Mouse (Mus musculus): ENCODE results near the gene Vangl2. TPM values are rescaled to one million over a fixed set of nuclear protein-coding genes. Genes with fewer than 3 reads are reported as not detected.

Vangl2 gene
- polyA plus RNA-seq, 1 experiment from 2014 or later: 23.3 TPM

DNA sequence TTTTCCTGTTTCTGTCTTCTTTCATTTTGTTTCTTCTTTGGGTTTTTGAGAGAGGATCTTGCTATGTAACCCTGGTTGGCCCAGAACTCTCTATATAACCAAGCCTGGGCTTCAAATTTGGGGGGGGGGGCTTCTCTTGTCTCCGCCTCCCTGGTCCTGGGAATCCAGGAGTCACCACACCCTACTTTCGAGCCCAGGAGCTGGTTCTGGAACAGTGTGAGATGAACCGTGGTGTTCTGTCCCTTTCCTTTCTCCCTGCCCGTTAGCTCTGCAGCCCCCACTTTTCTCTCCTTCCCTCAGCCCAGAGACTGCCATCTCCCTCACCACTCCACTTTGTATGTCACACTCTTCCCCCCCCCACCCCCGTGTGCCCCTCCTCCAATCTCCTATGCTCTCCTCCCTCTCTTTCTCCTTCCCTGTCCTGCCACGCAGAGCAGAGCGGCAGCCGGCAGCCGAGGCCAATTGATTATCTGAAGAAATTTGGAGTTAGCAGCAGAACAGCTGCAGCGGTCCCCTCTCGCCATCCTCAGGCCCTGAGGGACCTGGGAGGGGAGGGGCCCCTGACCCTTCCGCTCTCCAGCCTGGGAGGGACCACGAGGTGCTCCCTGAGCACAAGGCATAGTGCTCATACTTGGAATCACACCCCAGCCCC, 21.0 kb upstream of the Vangl2 start:
- H3K9me3 ChIP-seq (ENCODE audit: control insufficient read depth, low read length): no peaks in the 10 kb centered on the region
- DNase-seq (ENCODE audit: low spot score) (peak; percentile 28), ATAC-seq (ENCODE audit: insufficient number of reproducible peaks, low FRiP score, low TSS enrichment, low read depth) (no peak)
- peak overlapping the region; percentile 12; the same call in 1 of the 2 replicates for H3K4me2 ChIP-seq (ENCODE audit: low read depth, severe bottlenecking)
- no peak overlapping the region for H3K4me3 ChIP-seq (ENCODE audit: low read depth, low read length)
- no peak overlapping the region for H3K27ac ChIP-seq (replicated peaks; ENCODE audit: low read depth, low read length)
- WGBS: 30% methylated on average over 13 of the region's 13 CpGs
- no peak overlapping the region for H3K9ac ChIP-seq (ENCODE audit: low read length)
- no peaks in the 10 kb centered on the region for H3K36me3 ChIP-seq (ENCODE audit: control insufficient read depth, insufficient read depth, low read length)
- peaks cover 5% of the 10 kb centered on the region; the same call in 1 of the 2 replicates for H3K4me1 ChIP-seq (ENCODE audit: control insufficient read depth, insufficient read depth, low read length)
- H3K27me3 ChIP-seq (ENCODE audit: control insufficient read depth, insufficient read depth, low read length): peaks cover 21% of the 10 kb centered on the region

DNA sequence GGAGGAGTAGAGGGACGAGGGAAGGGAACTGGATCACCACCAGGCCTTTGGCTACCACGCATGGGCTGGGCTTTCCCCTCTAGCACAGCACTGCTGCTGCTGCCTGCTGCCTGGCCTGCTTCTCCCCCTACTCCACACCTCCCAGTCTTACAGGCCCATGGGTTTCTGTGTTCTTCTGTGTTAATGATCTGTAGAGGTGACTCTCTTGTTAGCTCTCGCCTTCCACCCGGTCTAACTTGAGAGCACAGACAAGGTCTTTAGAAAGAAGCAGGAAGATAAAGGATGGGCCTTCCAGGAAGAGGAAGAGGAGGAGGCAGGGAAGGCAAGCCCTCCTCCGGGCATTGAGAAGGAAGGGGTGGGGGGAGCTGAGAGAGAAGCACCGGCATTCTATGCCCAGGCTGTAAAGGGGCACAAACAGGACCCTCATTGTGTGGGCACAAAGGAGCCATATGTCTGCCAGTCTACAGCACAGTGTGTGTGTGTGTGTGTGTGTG, 20.0 kb upstream of the Vangl2 start:
- WGBS: 34% methylated on average over 6 of the region's 6 CpGs
- Histone ChIP-seq H3K4me3 (ENCODE audit: low read depth, low read length) (no peak overlapping the region), H3K9me3 (ENCODE audit: control insufficient read depth, low read length) (no peaks in the 10 kb centered on the region), H3K27ac (replicated peaks; ENCODE audit: low read depth, low read length) (no peak overlapping the region), H3K4me1 (ENCODE audit: control insufficient read depth, insufficient read depth, low read length) (no peaks in the 10 kb centered on the region), H3K4me2 (ENCODE audit: low read depth, severe bottlenecking) (no peak overlapping the region), H3K27me3 (ENCODE audit: control insufficient read depth, insufficient read depth, low read length) (peaks cover 11% of the 10 kb centered on the region), H3K9ac (ENCODE audit: low read length) (no peak overlapping the region), H3K36me3 (ENCODE audit: control insufficient read depth, insufficient read depth, low read length) (no peaks in the 10 kb centered on the region)
- DNase-seq (ENCODE audit: low spot score): no peak
- no peak for ATAC-seq (ENCODE audit: insufficient number of reproducible peaks, low FRiP score, low TSS enrichment, low read depth)

DNA sequence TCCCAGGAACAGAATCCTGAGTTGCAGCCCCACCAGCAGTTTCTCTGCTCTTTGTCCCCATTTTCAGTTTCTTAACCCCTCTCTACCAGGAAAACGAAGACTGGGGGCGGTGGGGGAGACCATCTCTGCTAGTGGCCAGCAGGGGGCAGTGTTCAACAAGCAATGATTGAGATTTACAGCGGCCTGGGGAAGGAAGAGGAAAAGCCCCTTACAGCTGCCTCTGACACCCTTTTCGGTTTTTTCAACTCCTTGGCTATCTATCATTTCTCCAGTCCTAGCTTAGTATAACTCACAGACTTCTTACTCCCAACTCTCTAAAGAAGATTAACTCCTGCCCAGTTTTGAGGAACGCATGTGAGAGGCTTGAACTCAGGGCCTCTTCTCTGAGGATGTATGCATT, 18.7 kb upstream of the Vangl2 start:
- ATAC-seq (ENCODE audit: insufficient number of reproducible peaks, low FRiP score, low TSS enrichment, low read depth): peak; percentile 58; the same call in 1 of the 2 replicates
- no peak overlapping the region for H3K4me2 ChIP-seq (ENCODE audit: low read depth, severe bottlenecking)
- no peaks in the 10 kb centered on the region for H3K27me3 ChIP-seq (ENCODE audit: control insufficient read depth, insufficient read depth, low read length)
- DNase-seq (ENCODE audit: low spot score): peak; percentile 88
- H3K4me1 ChIP-seq (ENCODE audit: control insufficient read depth, insufficient read depth, low read length): no peaks in the 10 kb centered on the region
- no peaks in the 10 kb centered on the region for H3K36me3 ChIP-seq (ENCODE audit: control insufficient read depth, insufficient read depth, low read length)
- 11% methylated on average over 5 of the region's 5 CpGs for WGBS
- no peak overlapping the region for H3K9ac ChIP-seq (ENCODE audit: low read length)
- H3K27ac ChIP-seq (replicated peaks; ENCODE audit: low read depth, low read length): no peak overlapping the region
- no peak overlapping the region for H3K4me3 ChIP-seq (ENCODE audit: low read depth, low read length)
- no peaks in the 10 kb centered on the region for H3K9me3 ChIP-seq (ENCODE audit: control insufficient read depth, low read length)

DNA sequence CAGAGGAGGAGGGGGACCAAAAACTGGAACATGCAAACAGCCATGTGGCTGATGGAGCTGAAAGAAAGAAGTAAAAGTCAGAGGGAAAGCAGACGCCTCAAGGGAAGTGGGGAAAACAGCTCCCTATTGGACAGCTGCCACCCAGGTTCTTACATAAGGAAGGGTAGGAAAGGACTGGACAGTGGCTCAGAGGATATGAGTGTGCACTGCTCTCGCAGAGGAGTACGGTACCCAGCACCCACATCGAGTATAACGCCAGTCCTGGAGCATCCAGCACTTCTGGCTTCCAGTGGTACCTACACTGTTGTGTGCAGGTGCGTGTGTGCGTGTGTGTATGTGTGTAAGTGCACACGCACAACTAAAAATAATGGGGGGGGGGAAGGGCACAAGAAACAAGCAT, 18.2 kb upstream of the Vangl2 start:
- no peaks in the 10 kb centered on the region for H3K27me3 ChIP-seq (ENCODE audit: control insufficient read depth, insufficient read depth, low read length)
- H3K9me3 ChIP-seq (ENCODE audit: control insufficient read depth, low read length): no peaks in the 10 kb centered on the region
- no peak overlapping the region for H3K4me3 ChIP-seq (ENCODE audit: low read depth, low read length)
- no peak overlapping the region for H3K4me2 ChIP-seq (ENCODE audit: low read depth, severe bottlenecking)
- ATAC-seq (ENCODE audit: insufficient number of reproducible peaks, low FRiP score, low TSS enrichment, low read depth) (no peak), DNase-seq (ENCODE audit: low spot score) (no peak)
- no peak overlapping the region for H3K9ac ChIP-seq (ENCODE audit: low read length)
- H3K36me3 ChIP-seq (ENCODE audit: control insufficient read depth, insufficient read depth, low read length): no peaks in the 10 kb centered on the region
- WGBS: 65% methylated on average over 8 of the region's 8 CpGs
- H3K27ac ChIP-seq (replicated peaks; ENCODE audit: low read depth, low read length): no peak overlapping the region
- H3K4me1 ChIP-seq (ENCODE audit: control insufficient read depth, insufficient read depth, low read length): no peaks in the 10 kb centered on the region

DNA sequence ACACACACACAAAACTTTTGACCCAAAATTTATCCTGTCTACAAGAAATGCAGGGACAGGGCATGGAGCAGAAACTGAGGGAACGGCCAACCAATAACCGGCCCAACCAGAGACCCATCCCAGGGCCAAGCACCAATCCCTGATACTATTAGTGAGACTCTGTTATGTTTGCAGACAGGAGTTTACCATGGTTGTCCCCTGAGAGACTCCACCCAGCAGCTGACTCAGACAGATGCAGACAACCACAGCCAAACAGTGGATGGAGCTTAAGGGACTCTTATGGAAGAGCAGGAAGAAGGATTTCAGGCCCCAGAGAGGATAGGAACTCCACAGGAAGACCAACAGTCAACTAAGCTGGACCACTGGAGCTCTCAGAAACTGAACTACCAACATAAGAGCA, 1.7 kb upstream of the Vangl2 start:
- Histone ChIP-seq H3K36me3 (ENCODE audit: control insufficient read depth, insufficient read depth, low read length) (no peaks in the 10 kb centered on the region), H3K4me3 (ENCODE audit: low read depth, low read length) (no peak overlapping the region), H3K9ac (ENCODE audit: low read length) (no peak overlapping the region), H3K27me3 (ENCODE audit: control insufficient read depth, insufficient read depth, low read length) (no peaks in the 10 kb centered on the region), H3K27ac (replicated peaks; ENCODE audit: low read depth, low read length) (no peak overlapping the region), H3K4me1 (ENCODE audit: control insufficient read depth, insufficient read depth, low read length) (peaks cover 15% of the 10 kb centered on the region), H3K4me2 (ENCODE audit: low read depth, severe bottlenecking) (no peak overlapping the region), H3K9me3 (ENCODE audit: control insufficient read depth, low read length) (no peaks in the 10 kb centered on the region)
- DNase-seq (ENCODE audit: low spot score) (no peak), ATAC-seq (ENCODE audit: insufficient number of reproducible peaks, low FRiP score, low TSS enrichment, low read depth) (no peak)
- WGBS: 93% methylated on average over 2 of the region's 2 CpGs

DNA sequence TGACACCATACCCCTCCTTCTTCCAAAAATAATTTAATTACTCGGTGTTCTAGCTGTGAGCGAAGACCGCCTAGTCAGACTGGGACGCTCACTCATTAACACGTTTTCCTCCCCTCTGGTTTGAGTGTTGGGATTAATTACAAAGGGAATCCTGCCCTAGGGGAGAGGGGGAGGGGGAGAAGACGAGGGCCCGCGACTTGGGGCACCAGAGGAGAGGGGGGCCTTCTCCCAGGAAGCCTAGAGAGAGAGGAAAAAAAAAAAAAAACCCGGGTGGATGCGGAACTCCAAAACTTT, 488 bp downstream of the Vangl2 start:
- H3K36me3 ChIP-seq (ENCODE audit: control insufficient read depth, insufficient read depth, low read length): no peaks in the 10 kb centered on the region
- no peaks in the 10 kb centered on the region for H3K9me3 ChIP-seq (ENCODE audit: control insufficient read depth, low read length)
- ATAC-seq (ENCODE audit: insufficient number of reproducible peaks, low FRiP score, low TSS enrichment, low read depth): no peak
- H3K4me1 ChIP-seq (ENCODE audit: control insufficient read depth, insufficient read depth, low read length): peaks cover 24% of the 10 kb centered on the region
- H3K4me2 ChIP-seq (ENCODE audit: low read depth, severe bottlenecking): peak overlapping the region; percentile 75
- WGBS: 3% methylated on average over 10 of the region's 10 CpGs
- H3K9ac ChIP-seq (ENCODE audit: low read length): peak overlapping the region; percentile 98
- 0 out of 2 replicates have a peak overlapping the region, but pooled peaks have one; percentile 89 for H3K4me3 ChIP-seq (ENCODE audit: low read depth, low read length)
- peak overlapping the region; percentile 56 for H3K27ac ChIP-seq (replicated peaks; ENCODE audit: low read depth, low read length)
- H3K27me3 ChIP-seq (ENCODE audit: control insufficient read depth, insufficient read depth, low read length): no peaks in the 10 kb centered on the region
- DNase-seq (ENCODE audit: low spot score): no peak

DNA sequence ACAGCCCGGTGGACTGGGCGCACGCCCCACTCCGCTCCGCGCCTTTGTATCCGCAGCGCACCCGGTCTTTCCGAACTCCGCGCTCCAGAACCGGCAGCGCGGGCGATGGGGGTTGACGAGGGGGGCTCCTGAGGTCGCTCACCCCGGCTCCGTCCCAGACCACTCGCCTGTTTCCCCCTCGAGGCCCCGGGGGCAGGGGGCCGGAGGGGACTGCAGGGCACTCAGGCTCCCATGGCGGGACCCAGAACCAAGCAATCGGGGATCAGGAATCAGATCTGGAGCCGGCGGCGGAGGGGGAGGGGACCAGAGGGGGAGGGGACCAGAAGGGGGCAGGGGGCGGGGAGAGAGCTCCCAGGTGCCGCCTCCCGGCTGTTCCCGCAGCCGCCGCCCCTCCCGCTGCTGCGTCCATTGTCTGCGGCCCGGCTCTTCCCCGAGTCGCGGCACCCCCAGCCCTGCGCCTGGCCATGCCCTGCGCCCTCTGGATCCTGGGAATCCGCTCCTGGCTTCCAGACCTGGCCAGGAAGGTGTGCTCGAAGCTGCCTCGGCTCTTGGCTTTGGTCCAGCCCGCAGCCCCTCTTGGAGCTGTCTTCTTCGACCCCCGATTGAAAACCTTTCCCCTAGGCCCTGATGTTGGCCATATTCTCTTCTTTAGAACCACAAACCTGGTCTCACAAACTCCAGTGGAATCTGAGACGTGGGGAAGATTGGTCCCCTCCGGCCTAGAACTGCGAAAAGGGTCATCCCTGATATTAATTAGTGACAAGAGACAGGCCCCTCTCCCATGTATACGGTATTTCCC, 1.0 kb downstream of the Vangl2 start:
- peak overlapping the region; percentile 98 for H3K9ac ChIP-seq (ENCODE audit: low read length)
- H3K9me3 ChIP-seq (ENCODE audit: control insufficient read depth, low read length): no peaks in the 10 kb centered on the region
- no peaks in the 10 kb centered on the region for H3K36me3 ChIP-seq (ENCODE audit: control insufficient read depth, insufficient read depth, low read length)
- H3K4me3 ChIP-seq (ENCODE audit: low read depth, low read length): peak overlapping the region; percentile 89
- H3K4me1 ChIP-seq (ENCODE audit: control insufficient read depth, insufficient read depth, low read length): peaks cover 24% of the 10 kb centered on the region
- DNase-seq (ENCODE audit: low spot score): peak; percentile 97
- no peaks in the 10 kb centered on the region for H3K27me3 ChIP-seq (ENCODE audit: control insufficient read depth, insufficient read depth, low read length)
- peak; percentile 86 for ATAC-seq (ENCODE audit: insufficient number of reproducible peaks, low FRiP score, low TSS enrichment, low read depth)
- H3K27ac ChIP-seq (replicated peaks; ENCODE audit: low read depth, low read length): peak overlapping the region; percentile 92
- WGBS: under 1% methylated on average over 43 of the region's 54 CpGs
- H3K4me2 ChIP-seq (ENCODE audit: low read depth, severe bottlenecking): peak overlapping the region; percentile 75

DNA sequence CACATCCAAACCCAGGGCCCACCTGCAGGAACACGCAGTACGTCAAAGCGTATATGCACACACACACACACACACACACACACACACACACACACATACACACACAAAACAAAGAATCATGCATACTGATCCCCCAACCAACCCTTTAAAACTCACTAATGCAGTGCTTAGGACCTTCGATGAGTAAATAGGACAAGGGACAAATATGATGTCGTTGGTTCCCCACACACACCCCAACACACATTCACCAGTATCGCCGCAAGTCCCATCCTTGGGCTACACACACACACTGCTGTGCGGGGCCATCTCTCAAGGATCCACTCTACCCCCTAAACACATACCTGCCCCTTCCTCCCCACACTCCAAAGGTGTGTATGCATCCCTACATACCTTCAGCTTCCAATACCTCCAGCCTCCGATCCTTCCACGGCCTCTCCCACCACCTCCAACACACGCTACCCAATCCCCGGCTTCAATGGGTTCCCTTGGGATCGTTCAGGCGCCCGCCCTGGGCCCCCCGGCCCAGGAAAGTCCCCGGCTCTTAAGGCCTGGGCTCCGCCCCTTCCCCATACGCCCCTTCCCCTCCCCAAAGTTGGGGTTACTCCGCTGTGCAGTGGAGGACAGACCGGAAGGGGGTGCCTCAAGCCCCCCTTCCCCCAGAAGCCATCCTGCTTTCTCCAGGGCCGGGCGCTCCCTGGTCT, 1.9 kb downstream of the Vangl2 start:
- Histone ChIP-seq H3K9me3 (ENCODE audit: control insufficient read depth, low read length) (no peaks in the 10 kb centered on the region), H3K36me3 (ENCODE audit: control insufficient read depth, insufficient read depth, low read length) (no peaks in the 10 kb centered on the region), H3K27me3 (ENCODE audit: control insufficient read depth, insufficient read depth, low read length) (no peaks in the 10 kb centered on the region), H3K4me2 (ENCODE audit: low read depth, severe bottlenecking) (peak overlapping the region; percentile 75), H3K4me1 (ENCODE audit: control insufficient read depth, insufficient read depth, low read length) (peaks cover 24% of the 10 kb centered on the region), H3K4me3 (ENCODE audit: low read depth, low read length) (peak overlapping the region; percentile 89), H3K9ac (ENCODE audit: low read length) (peak overlapping the region; percentile 98), H3K27ac (replicated peaks; ENCODE audit: low read depth, low read length) (peak overlapping the region; percentile 92)
- ATAC-seq (ENCODE audit: insufficient number of reproducible peaks, low FRiP score, low TSS enrichment, low read depth) (peak; percentile 82), DNase-seq (ENCODE audit: low spot score) (peak; percentile 71)
- WGBS: 2% methylated on average over 23 of the region's 23 CpGs
